Mouse (Mus musculus): ENCODE measurements around the gene Hnrnpdl. TPM values are rescaled to one million over a fixed set of nuclear protein-coding genes. Genes with fewer than 3 reads are reported as not detected.

The Hnrnpdl gene
- polyA plus RNA-seq, 1 experiment from 2014 or later = 271 TPM

- Histone ChIP-seq H3K27ac (ENCODE audit: low read depth, low read length) (no peak overlapping the region), H3K27me3 (ENCODE audit: control insufficient read depth, insufficient read depth, low read length) (no peaks in the 10 kb centered on the region), H3K4me2 (ENCODE audit: low read depth) (no peak overlapping the region), H3K4me1 (ENCODE audit: control insufficient read depth, insufficient read depth, low read length) (peaks cover 3% of the 10 kb centered on the region; the same call in 1 of the 2 replicates), H3K36me3 (ENCODE audit: control insufficient read depth, insufficient read depth, low read length) (no peaks in the 10 kb centered on the region), H3K4me3 (ENCODE audit: low read depth, low read length) (no peak overlapping the region), H3K9me3 (ENCODE audit: control insufficient read depth, low read length) (no peaks in the 10 kb centered on the region), H3K9ac (ENCODE audit: low read length) (no peak overlapping the region)
- ATAC-seq (ENCODE audit: insufficient read depth, low FRiP score, low TSS enrichment) = no peak
- DNase-seq (ENCODE audit: low spot score) = no peak
- WGBS = 94% methylated on average over 8 of the region's 8 CpGs
Measured at GRCm38 (mm10) chr5:100042467-100042866, 3.0 kb upstream of the Hnrnpdl start.

GRCm38 (mm10) chr5:100041272-100041671 is 1.8 kb upstream of the Hnrnpdl start:
- Histone ChIP-seq H3K27me3 (ENCODE audit: control insufficient read depth, insufficient read depth, low read length) (no peaks in the 10 kb centered on the region), H3K4me3 (ENCODE audit: low read depth, low read length) (no peak overlapping the region; the same call in 1 of the 2 replicates), H3K9ac (ENCODE audit: low read length) (no peak overlapping the region), H3K4me1 (ENCODE audit: control insufficient read depth, insufficient read depth, low read length) (peaks cover 11% of the 10 kb centered on the region), H3K36me3 (ENCODE audit: control insufficient read depth, insufficient read depth, low read length) (peaks cover 4% of the 10 kb centered on the region; the same call in 1 of the 2 replicates), H3K9me3 (ENCODE audit: control insufficient read depth, low read length) (no peaks in the 10 kb centered on the region), H3K4me2 (ENCODE audit: low read depth) (peak overlapping the region; percentile 87), H3K27ac (ENCODE audit: low read depth, low read length) (no peak overlapping the region)
- 55% methylated on average over 4 of the region's 4 CpGs for WGBS
- ATAC-seq (ENCODE audit: insufficient read depth, low FRiP score, low TSS enrichment) (no peak), DNase-seq (ENCODE audit: low spot score) (no peak)

- Histone ChIP-seq H3K27me3 (ENCODE audit: control insufficient read depth, insufficient read depth, low read length) (no peaks in the 10 kb centered on the region), H3K9ac (ENCODE audit: low read length) (peak overlapping the region; percentile 100), H3K4me2 (ENCODE audit: low read depth) (peak overlapping the region; percentile 87), H3K4me3 (ENCODE audit: low read depth, low read length) (peak overlapping the region; percentile 100), H3K36me3 (ENCODE audit: control insufficient read depth, insufficient read depth, low read length) (peaks cover 6% of the 10 kb centered on the region; the same call in 1 of the 2 replicates), H3K9me3 (ENCODE audit: control insufficient read depth, low read length) (no peaks in the 10 kb centered on the region), H3K27ac (ENCODE audit: low read depth, low read length) (peak overlapping the region; percentile 96), H3K4me1 (ENCODE audit: control insufficient read depth, insufficient read depth, low read length) (peaks cover 15% of the 10 kb centered on the region)
- ATAC-seq (ENCODE audit: insufficient read depth, low FRiP score, low TSS enrichment) (0 out of 2 replicates have a peak, but pooled peaks have one; percentile 2), DNase-seq (ENCODE audit: low spot score) (no peak)
- 2% methylated on average over 19 of the region's 19 CpGs for WGBS
Measured at GRCm38 (mm10) chr5:100040281-100040784, 869 bp upstream of the Hnrnpdl start.

- Histone ChIP-seq H3K4me3 (ENCODE audit: low read depth, low read length) (peak overlapping the region; percentile 100), H3K27ac (ENCODE audit: low read depth, low read length) (peak overlapping the region; percentile 96), H3K36me3 (ENCODE audit: control insufficient read depth, insufficient read depth, low read length) (peaks cover 8% of the 10 kb centered on the region), H3K9ac (ENCODE audit: low read length) (peak overlapping the region; percentile 100), H3K9me3 (ENCODE audit: control insufficient read depth, low read length) (no peaks in the 10 kb centered on the region), H3K4me2 (ENCODE audit: low read depth) (peak overlapping the region; percentile 96), H3K27me3 (ENCODE audit: control insufficient read depth, insufficient read depth, low read length) (no peaks in the 10 kb centered on the region), H3K4me1 (ENCODE audit: control insufficient read depth, insufficient read depth, low read length) (peaks cover 15% of the 10 kb centered on the region)
- peak; percentile 98 for DNase-seq (ENCODE audit: low spot score)
- WGBS = under 1% methylated on average over 107 of the region's 113 CpGs
- peak; percentile 71 for ATAC-seq (ENCODE audit: insufficient read depth, low FRiP score, low TSS enrichment)
Measured at GRCm38 (mm10) chr5:100038714-100039601, 506 bp downstream of the Hnrnpdl start.

GRCm38 (mm10) chr5:100037965-100038713 is 1.3 kb downstream of the Hnrnpdl start:
- Histone ChIP-seq H3K27ac (ENCODE audit: low read depth, low read length) (peak overlapping the region; percentile 94), H3K4me1 (ENCODE audit: control insufficient read depth, insufficient read depth, low read length) (peaks cover 15% of the 10 kb centered on the region), H3K27me3 (ENCODE audit: control insufficient read depth, insufficient read depth, low read length) (no peaks in the 10 kb centered on the region), H3K9me3 (ENCODE audit: control insufficient read depth, low read length) (no peaks in the 10 kb centered on the region), H3K4me3 (ENCODE audit: low read depth, low read length) (peak overlapping the region; percentile 100), H3K36me3 (ENCODE audit: control insufficient read depth, insufficient read depth, low read length) (peaks cover 8% of the 10 kb centered on the region), H3K4me2 (ENCODE audit: low read depth) (peak overlapping the region; percentile 96), H3K9ac (ENCODE audit: low read length) (peak overlapping the region; percentile 100)
- ATAC-seq (ENCODE audit: insufficient read depth, low FRiP score, low TSS enrichment) (peak; percentile 18), DNase-seq (ENCODE audit: low spot score) (peak; percentile 92)
- under 1% methylated on average over 45 of the region's 45 CpGs for WGBS

- DNase-seq (ENCODE audit: low spot score) (no peak), ATAC-seq (ENCODE audit: insufficient read depth, low FRiP score, low TSS enrichment) (no peak)
- WGBS = 36% methylated on average over 7 of the region's 7 CpGs
- no peak overlapping the region for H3K27ac ChIP-seq (ENCODE audit: low read depth, low read length)
- H3K4me2 ChIP-seq (ENCODE audit: low read depth) = peak overlapping the region; percentile 96
- H3K27me3 ChIP-seq (ENCODE audit: control insufficient read depth, insufficient read depth, low read length) = no peaks in the 10 kb centered on the region
- peak overlapping the region; percentile 26; the same call in 1 of the 2 replicates for H3K9ac ChIP-seq (ENCODE audit: low read length)
- H3K4me3 ChIP-seq (ENCODE audit: low read depth, low read length) = peak overlapping the region; percentile 100
- no peaks in the 10 kb centered on the region for H3K9me3 ChIP-seq (ENCODE audit: control insufficient read depth, low read length)
- peaks cover 15% of the 10 kb centered on the region for H3K4me1 ChIP-seq (ENCODE audit: control insufficient read depth, insufficient read depth, low read length)
- peaks cover 12% of the 10 kb centered on the region for H3K36me3 ChIP-seq (ENCODE audit: control insufficient read depth, insufficient read depth, low read length)
Measured at GRCm38 (mm10) chr5:100036681-100037080, 2.8 kb downstream of the Hnrnpdl start.

- peak overlapping the region; percentile 100; the same call in 1 of the 2 replicates for H3K4me3 ChIP-seq (ENCODE audit: low read depth, low read length)
- no peak for ATAC-seq (ENCODE audit: insufficient read depth, low FRiP score, low TSS enrichment)
- no peaks in the 10 kb centered on the region for H3K9me3 ChIP-seq (ENCODE audit: control insufficient read depth, low read length)
- no peak overlapping the region for H3K9ac ChIP-seq (ENCODE audit: low read length)
- peaks cover 15% of the 10 kb centered on the region for H3K4me1 ChIP-seq (ENCODE audit: control insufficient read depth, insufficient read depth, low read length)
- H3K4me2 ChIP-seq (ENCODE audit: low read depth) = peak overlapping the region; percentile 96; the same call in 1 of the 2 replicates
- no peak overlapping the region for H3K27ac ChIP-seq (ENCODE audit: low read depth, low read length)
- no peak for DNase-seq (ENCODE audit: low spot score)
- H3K27me3 ChIP-seq (ENCODE audit: control insufficient read depth, insufficient read depth, low read length) = no peaks in the 10 kb centered on the region
- 60% methylated on average over 7 of the region's 7 CpGs for WGBS
- H3K36me3 ChIP-seq (ENCODE audit: control insufficient read depth, insufficient read depth, low read length) = peaks cover 12% of the 10 kb centered on the region
Measured at GRCm38 (mm10) chr5:100035950-100036349, 3.5 kb downstream of the Hnrnpdl start.

GRCm38 (mm10) chr5:100032646-100033045 is 6.8 kb downstream of the Hnrnpdl start:
- no peak overlapping the region for H3K4me3 ChIP-seq (ENCODE audit: low read depth, low read length)
- peaks cover 12% of the 10 kb centered on the region for H3K4me1 ChIP-seq (ENCODE audit: control insufficient read depth, insufficient read depth, low read length)
- H3K4me2 ChIP-seq (ENCODE audit: low read depth) = no peak overlapping the region
- H3K27me3 ChIP-seq (ENCODE audit: control insufficient read depth, insufficient read depth, low read length) = no peaks in the 10 kb centered on the region
- H3K9me3 ChIP-seq (ENCODE audit: control insufficient read depth, low read length) = no peaks in the 10 kb centered on the region
- no peak overlapping the region for H3K27ac ChIP-seq (ENCODE audit: low read depth, low read length)
- 82% methylated on average over 3 of the region's 3 CpGs for WGBS
- ATAC-seq (ENCODE audit: insufficient read depth, low FRiP score, low TSS enrichment) = 0 out of 2 replicates have a peak, but pooled peaks have one; percentile 39
- no peak for DNase-seq (ENCODE audit: low spot score)
- no peak overlapping the region for H3K9ac ChIP-seq (ENCODE audit: low read length)
- peaks cover 12% of the 10 kb centered on the region for H3K36me3 ChIP-seq (ENCODE audit: control insufficient read depth, insufficient read depth, low read length)

Measured in neural tube, embryonic 11.5 days (tissue).